Mouse (Mus musculus) bone marrow, adult 2 months (tissue): Measurements from ENCODE around the gene Fanci. TPM values are rescaled to one million over a fixed set of nuclear protein-coding genes. Genes with fewer than 3 reads are reported as not detected.
A peak's percentile ranks its signal among the peaks of the same experiment; 100 is the strongest.

ENCODE experiments used
- H3K27ac ChIP-seq: fragments of 200-500 bp; 2 replicates; pipeline ENCODE4 v1.5.1; 2012; ENCODE audit warnings: low read depth, mild to moderate bottlenecking, control low read depth, inconsistent platforms, low read length; ENCODE audit not compliant: control insufficient read depth, poor library complexity, insufficient read depth
- H3K4me1 ChIP-seq: fragments of 200-500 bp; 2 replicates; pipeline ENCODE4 v1.6.1; 2011; ENCODE audit warnings: low read length; ENCODE audit not compliant: control insufficient read depth, insufficient read depth
- H3K4me3 ChIP-seq: fragments of 200-500 bp; replicated peaks from 2 replicates; pipeline ENCODE3; 2011; ENCODE audit warnings: mild to moderate bottlenecking, low read depth, low read length, control low read depth; ENCODE audit not compliant: control insufficient read depth
- CTCF ChIP-seq: fragments of 200-500 bp; IDR thresholded peaks from 2 replicates; pipeline ENCODE4 v1.5.1; 2011; ENCODE audit warnings: low read length, control low read depth; ENCODE audit not compliant: control insufficient read depth, insufficient read depth
- POLR2A ChIP-seq: fragments of 200-500 bp; IDR thresholded peaks from 2 replicates; pipeline ENCODE4 v1.6.1; 2011; ENCODE audit warnings: low read depth, mild to moderate bottlenecking, control low read depth, low read length, borderline replicate concordance; ENCODE audit not compliant: control insufficient read depth
- WGBS: fragments of 180-500 bp; shearing (Covaris S2); methylation state at CpG from one replicate; pipeline ENCODE4 v1.1.7; 2018; 5-methylcytosine and 5-hydroxymethylcytosine counted together
- polyA plus RNA-seq: library from polyadenylated mRNA; stranded (reverse); fragments of >200 nt; gene quantifications from 2 replicates; pipeline ENCODE4 v1.2.4, GENCODE M21; 2011; ENCODE audit warnings: low replicate concordance; ENCODE audit not compliant: missing spikeins, insufficient read depth, insufficient read length

Fanci gene
- 8.5 and 10.3 TPM in 2 replicates for polyA plus RNA-seq

DNA sequence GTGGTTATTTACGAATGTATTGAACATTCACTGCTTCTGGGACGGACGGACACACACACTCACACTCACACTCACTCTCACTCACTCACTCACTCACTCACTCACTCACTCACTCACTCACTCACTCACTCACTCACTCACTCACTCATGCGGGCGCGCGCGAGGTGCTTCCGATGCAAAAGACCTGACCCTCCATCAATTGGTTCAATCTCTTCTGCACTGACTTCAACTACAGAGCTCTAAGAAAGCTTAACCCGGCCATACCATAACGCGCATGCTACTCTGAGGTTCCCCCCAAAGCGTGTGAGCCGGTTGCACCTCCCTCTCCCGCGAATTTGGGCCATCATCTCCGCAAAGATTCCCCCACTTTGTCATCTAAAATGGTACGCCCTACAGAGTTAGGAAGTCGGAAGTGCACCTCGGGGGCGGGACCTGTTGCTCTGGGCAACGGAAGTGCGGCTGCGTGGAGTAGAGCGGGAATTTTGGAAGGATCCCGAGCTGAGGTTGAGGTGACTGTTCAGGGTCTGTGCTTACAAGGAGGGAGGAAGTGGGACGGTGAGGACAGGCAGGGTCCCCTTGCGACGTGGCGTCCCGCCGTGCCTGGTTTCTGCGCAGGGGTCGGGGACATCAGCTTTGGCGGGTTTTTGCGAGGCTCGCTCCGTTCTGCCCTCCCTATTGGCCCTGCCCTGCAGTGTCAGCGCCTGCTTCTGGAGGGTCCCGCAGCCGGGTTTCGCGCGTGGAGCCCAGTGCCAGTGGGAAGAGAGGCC is at the start of gene Fanci:
Gene Fanci, plus strand, starts transcription at position 47 of the 767 bp plus-strand sequence.
- H3K4me3 ChIP-seq = peak within 1 kb of the TSS; percentile 81
- TF ChIP-seq CTCF (no peak), POLR2A (peak; percentile 64; the same call in 1 of the 2 replicates)
- WGBS = under 1% methylated on average over 44 of the region's 44 CpGs
- H3K4me1 ChIP-seq = peaks cover 1% of the 10 kb centered on the region; the same call in 1 of the 2 replicates
- peak within 1 kb of the TSS; percentile 82 for H3K27ac ChIP-seq

GRCm38 (mm10) chr7:79345902-79346301 is 45.8 kb upstream of the Fanci start:
- Histone ChIP-seq H3K4me1 (no peaks in the 10 kb centered on the region; the same call in 1 of the 2 replicates), H3K27ac (no peak overlapping the region), H3K4me3 (no peak overlapping the region)
- 43% methylated on average over 4 of the region's 4 CpGs for WGBS
- TF ChIP-seq CTCF (peak; percentile 35; the same call in 1 of the 2 replicates), POLR2A (no peak)

DNA sequence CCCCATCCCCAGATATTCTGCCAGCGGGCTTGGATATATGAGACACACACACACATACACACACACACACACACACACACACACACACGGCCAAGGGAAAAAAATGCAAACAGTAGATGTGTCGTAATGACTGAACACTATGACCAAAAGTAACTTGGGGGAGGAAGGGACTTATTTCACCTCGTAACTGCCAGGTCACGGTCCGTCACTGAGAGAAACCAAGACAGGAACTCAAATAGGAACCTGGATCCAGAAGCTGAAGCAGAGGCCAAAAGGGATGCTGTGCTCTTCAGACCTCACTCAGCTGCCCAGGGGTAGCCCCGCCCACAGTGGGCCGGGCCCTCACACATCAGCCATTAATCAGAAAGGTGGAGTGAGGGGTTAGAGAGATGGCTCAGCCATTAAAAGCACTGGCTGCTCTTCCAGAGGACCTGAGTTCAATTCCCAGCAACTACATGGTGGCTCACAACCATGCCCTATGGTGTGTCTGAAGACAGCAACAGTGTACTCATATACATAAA is 45.1 kb upstream of the Fanci start:
- TF ChIP-seq CTCF = no peak
- no peak for TF ChIP-seq POLR2A
- Histone ChIP-seq H3K4me3 (no peak overlapping the region), H3K27ac (no peak overlapping the region), H3K4me1 (no peaks in the 10 kb centered on the region; the same call in 1 of the 2 replicates)
- WGBS = 50% methylated on average over 8 of the region's 8 CpGs

- Histone ChIP-seq H3K27ac (no peak overlapping the region), H3K4me3 (no peak overlapping the region), H3K4me1 (no peaks in the 10 kb centered on the region; the same call in 1 of the 2 replicates)
- 86% methylated on average over 13 of the region's 13 CpGs for WGBS
- TF ChIP-seq CTCF (no peak), POLR2A (no peak)
These were observed 44.5 kb upstream of the Fanci start for GRCm38 (mm10) chr7:79347108-79347813.

- no peaks in the 10 kb centered on the region; the same call in 1 of the 2 replicates for H3K4me1 ChIP-seq
- no peak overlapping the region for H3K27ac ChIP-seq
- H3K4me3 ChIP-seq = no peak overlapping the region
- TF ChIP-seq CTCF (no peak), POLR2A (no peak)
- WGBS = 94% methylated on average over 8 of the region's 8 CpGs
These were observed 42.9 kb upstream of the Fanci start for GRCm38 (mm10) chr7:79348816-79349215.

- H3K27ac ChIP-seq = no peak overlapping the region
- no peaks in the 10 kb centered on the region; the same call in 1 of the 2 replicates for H3K4me1 ChIP-seq
- TF ChIP-seq CTCF = peak; percentile 77
- no peak for TF ChIP-seq POLR2A
- WGBS = 54% methylated on average over 12 of the region's 12 CpGs
- no peak overlapping the region for H3K4me3 ChIP-seq
These were observed 41.9 kb upstream of the Fanci start for GRCm38 (mm10) chr7:79349738-79350386.

DNA sequence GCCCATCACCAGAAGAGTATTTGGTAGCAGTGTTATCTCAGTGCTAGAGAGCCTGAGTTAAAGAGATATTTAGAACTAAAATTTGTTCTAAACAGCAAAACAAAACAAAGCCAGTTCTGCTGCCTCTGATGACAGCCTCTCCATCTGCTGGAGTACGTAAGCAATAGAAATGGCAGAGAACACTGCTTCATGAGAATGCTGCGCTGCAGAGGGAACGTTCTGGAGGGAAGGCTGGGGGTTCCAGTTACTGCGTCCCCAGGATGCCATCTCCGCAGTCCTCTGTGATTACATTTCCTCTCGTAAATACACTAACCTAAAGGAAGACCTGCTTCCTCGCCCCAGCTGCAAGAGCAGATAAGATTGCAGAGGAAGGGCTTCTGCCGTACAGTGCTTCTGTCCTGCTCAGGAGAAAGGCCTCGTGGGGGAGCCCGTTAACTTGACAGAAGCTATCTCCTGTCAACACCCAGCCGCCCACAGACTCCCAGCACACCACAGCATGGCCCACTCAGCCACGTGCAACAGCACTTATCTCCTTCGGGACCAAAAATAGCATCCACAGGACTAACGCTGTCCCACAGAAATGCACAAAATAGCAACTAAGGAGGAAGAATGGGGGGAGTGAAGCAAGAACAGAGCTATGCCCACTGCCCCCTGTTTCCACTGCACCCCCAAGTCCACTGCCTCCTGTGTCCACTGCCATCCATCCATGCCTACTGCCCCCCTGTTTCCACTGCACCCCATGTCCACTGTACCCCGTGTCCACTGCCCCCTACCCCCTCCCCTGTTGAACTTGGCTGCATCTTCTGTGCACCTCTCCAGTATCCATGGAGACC is 33.2 kb upstream of the Fanci start:
- Histone ChIP-seq H3K4me1 (peaks cover 2% of the 10 kb centered on the region), H3K4me3 (no peak overlapping the region), H3K27ac (no peak overlapping the region)
- 19% methylated on average over 15 of the region's 15 CpGs for WGBS
- TF ChIP-seq POLR2A = no peak
- TF ChIP-seq CTCF = no peak

GRCm38 (mm10) chr7:79359183-79359435 is 32.6 kb upstream of the Fanci start:
- no peak overlapping the region for H3K4me3 ChIP-seq
- H3K4me1 ChIP-seq = peaks cover 2% of the 10 kb centered on the region
- 48% methylated on average over 3 of the region's 3 CpGs for WGBS
- no peak overlapping the region for H3K27ac ChIP-seq
- no peak for TF ChIP-seq CTCF
- TF ChIP-seq POLR2A = no peak
